Mouse (Mus musculus): ENCODE results near the gene Slc25a13.

GRCm38 (mm10) chr6:6212360-6213310, 4.3 kb downstream of the Slc25a13 start:
- TF ChIP-seq POLR2A (IDR thresholded peaks at IDR 0.05; ENCODE audit: low read depth, low read length) (no peak), CTCF (IDR thresholded peaks at IDR 0.05; ENCODE audit: extremely low read depth, insufficient read depth, insufficient read length, insufficient replicate concordance) (no peak)
